8 mouse cellular contexts compared by ENCODE assay signal in the genomic region with DNA sequence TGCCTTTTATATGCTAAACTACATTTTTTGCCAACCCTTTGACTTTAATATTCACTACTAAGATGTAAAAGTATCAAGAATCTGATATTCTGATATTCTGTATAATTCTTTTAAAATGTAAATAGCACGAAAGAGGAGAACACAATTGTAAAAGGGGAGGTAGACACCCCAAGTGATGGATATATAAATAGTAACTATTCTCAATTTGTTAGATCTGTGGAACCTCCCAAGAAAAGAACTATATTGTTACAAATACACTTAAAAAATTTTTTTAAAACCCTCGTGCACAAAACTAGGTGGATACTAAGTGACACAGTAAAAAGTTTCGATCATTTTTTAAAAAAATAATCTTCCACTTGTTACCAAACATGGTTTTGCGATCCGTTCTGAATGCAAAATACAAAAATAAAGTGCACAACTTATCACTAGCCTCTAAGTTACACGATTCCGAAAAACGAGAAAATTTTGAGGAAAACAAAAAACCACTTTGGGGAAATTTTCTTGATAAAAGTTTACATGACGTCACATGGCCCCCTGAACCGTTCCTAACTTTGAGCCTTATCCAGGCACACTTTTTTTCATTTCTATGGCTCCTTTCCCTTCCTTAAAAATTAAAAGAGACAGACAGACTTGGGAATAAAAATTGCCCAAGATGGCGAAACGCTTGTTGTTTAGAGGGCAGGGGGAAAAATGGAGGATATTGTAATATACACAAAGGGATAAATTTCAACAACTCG.
A peak's percentile ranks its signal among the peaks of the same experiment; 100 is the strongest.
DNase-seq lines count a peak whose midpoint lies in the region; ATAC-seq and TF ChIP-seq lines count a peak whose summit lies in the region.

No protein-coding gene starts in this region.

- TF ChIP-seq EP300 in CH12.LX (IDR thresholded peaks at IDR 0.05; ENCODE audit: low read length): no peak

- dilution Hi-C loops in CH12.LX (cut with MboI; ENCODE audit: extremely low pct_ligation_motif_present, extremely low pct_unique_long_range_greater_than_20kb, low sequenced_read_pairs): no loop called here

- no peak for ATAC-seq in heart, embryonic 13.5 days (ENCODE audit: extremely low read depth, insufficient number of reproducible peaks, low FRiP score, low TSS enrichment)
- no peak for ATAC-seq in forebrain, embryonic 12.5 days (ENCODE audit: low FRiP score)
- ATAC-seq in liver, embryonic 16.5 days (ENCODE audit: low read depth): no peak

- H3K4me3 ChIP-seq in heart, embryonic 13.5 days: peak overlapping the region; percentile 85
- H3K4me3 ChIP-seq in CH12.LX (replicated peaks in 1 of 3; ENCODE audit: low read depth in 2 of 3, low read length in 2 of 3, poor library complexity in 1 of 3): peak overlapping the region; percentile 66 to 84 (median 79)
- H3K4me3 ChIP-seq in forebrain, embryonic 12.5 days (replicated peaks): peak overlapping the region; percentile 95
- peak overlapping the region; percentile 95 for H3K4me3 ChIP-seq in liver, embryonic 16.5 days (ENCODE audit: low read depth, low read length)

- in situ Hi-C loops in CH12.LX (cut with MboI; ENCODE audit: low pct_ligation_motif_present, low pct_unique_long_range_greater_than_20kb, low sequenced_read_pairs): no loop called here

- peaks cover 40% of the 10 kb centered on the region for H3K4me1 ChIP-seq in heart, embryonic 13.5 days
- H3K4me1 ChIP-seq in CH12.LX (ENCODE audit: control insufficient read depth in 1 of 2, insufficient read depth in 2 of 2): peaks cover 4 to 35% of the 10 kb centered on the region in 2 experiments
- peaks cover 30% of the 10 kb centered on the region for H3K4me1 ChIP-seq in forebrain, embryonic 12.5 days
- peaks cover 15% of the 10 kb centered on the region for H3K4me1 ChIP-seq in liver, embryonic 16.5 days (ENCODE audit: control insufficient read depth, low read depth, low read length)

- H3K27me3 ChIP-seq in heart, embryonic 13.5 days (replicated peaks): no peaks in the 10 kb centered on the region
- no peaks in the 10 kb centered on the region for H3K27me3 ChIP-seq in CH12.LX (replicated peaks)
- no peaks in the 10 kb centered on the region for H3K27me3 ChIP-seq in forebrain, embryonic 12.5 days
- H3K27me3 ChIP-seq in liver, embryonic 16.5 days (ENCODE audit: control insufficient read depth, insufficient read depth, low read depth, low read length): no peaks in the 10 kb centered on the region

- peaks cover 16% of the 10 kb centered on the region for H3K79me2 ChIP-seq in CH12.LX (replicated peaks; ENCODE audit: control insufficient read depth, extremely low read depth, insufficient read depth, poor library complexity, severe bottlenecking)

- no peaks in the 10 kb centered on the region for H3K36me3 ChIP-seq in heart, embryonic 13.5 days
- no peaks in the 10 kb centered on the region for H3K36me3 ChIP-seq in CH12.LX (replicated peaks in 1 of 2; ENCODE audit: control insufficient read depth in 1 of 2, insufficient read depth in 1 of 2, low read length in 1 of 2)
- no peaks in the 10 kb centered on the region for H3K36me3 ChIP-seq in forebrain, embryonic 12.5 days (replicated peaks)
- no peaks in the 10 kb centered on the region for H3K36me3 ChIP-seq in liver, embryonic 16.5 days (ENCODE audit: control insufficient read depth, insufficient read depth)

- no peak for DNase-seq in heart, adult 18-20 months
- peak; percentile 55 for DNase-seq in CH12.LX (ENCODE audit: extremely low read depth)
- no peak for DNase-seq in cerebellum, adult 9-10 months
- no peak for DNase-seq in adrenal gland, postnatal 10 days
- no peak for DNase-seq in layer of hippocampus, postnatal 14 days (ENCODE audit: low spot score in 2 of 2)

- 2% methylated on average over 13 of the region's 13 CpGs for WGBS in heart, embryonic 13.5 days
- WGBS in forebrain, embryonic 12.5 days: 4% methylated on average over 13 of the region's 13 CpGs
- 3% methylated on average over 13 of the region's 13 CpGs for WGBS in liver, embryonic 16.5 days (ENCODE audit: insufficient replicate concordance)

- peak overlapping the region; percentile 77 for H3K4me2 ChIP-seq in heart, embryonic 13.5 days
- H3K4me2 ChIP-seq in CH12.LX (ENCODE audit: insufficient read depth, low read depth, poor library complexity, severe bottlenecking): peak overlapping the region; percentile 50; the same call in 1 of the 2 replicates
- H3K4me2 ChIP-seq in forebrain, embryonic 12.5 days: peak overlapping the region; percentile 59
- H3K4me2 ChIP-seq in liver, embryonic 16.5 days (ENCODE audit: low read depth, low read length): peak overlapping the region; percentile 59

- no peak for TF ChIP-seq POLR2A in CH12.LX (IDR thresholded peaks at IDR 0.05; ENCODE audit: low read depth, low read length)

- H3K9me3 ChIP-seq in heart, embryonic 13.5 days: no peaks in the 10 kb centered on the region
- H3K9me3 ChIP-seq in CH12.LX (replicated peaks; ENCODE audit: low read length): no peaks in the 10 kb centered on the region
- no peaks in the 10 kb centered on the region for H3K9me3 ChIP-seq in forebrain, embryonic 12.5 days
- H3K9me3 ChIP-seq in liver, embryonic 16.5 days (replicated peaks; ENCODE audit: control insufficient read depth, low read length): no peaks in the 10 kb centered on the region

- no peak for TF ChIP-seq RAD21 in CH12.LX (IDR thresholded peaks at IDR 0.05; ENCODE audit: low read depth, low read length)

- H3K27ac ChIP-seq in heart, embryonic 13.5 days (replicated peaks): peak overlapping the region; percentile 99
- peak overlapping the region; percentile 27 for H3K27ac ChIP-seq in CH12.LX (ENCODE audit: insufficient read depth, low read depth)
- H3K27ac ChIP-seq in forebrain, embryonic 12.5 days: peak overlapping the region; percentile 100
- peak overlapping the region; percentile 98 for H3K27ac ChIP-seq in liver, embryonic 16.5 days (ENCODE audit: low read length)

- no peak for TF ChIP-seq CTCF in CH12.LX (conservative IDR thresholded peaks at IDR 0.05 in 1 of 2, IDR thresholded peaks at IDR 0.05 in 1 of 2; ENCODE audit: low read depth in 2 of 2, low read length in 2 of 2)

- peak overlapping the region; percentile 100 for H3K9ac ChIP-seq in heart, embryonic 13.5 days
- peak overlapping the region; percentile 97 for H3K9ac ChIP-seq in CH12.LX (ENCODE audit: insufficient read depth, low read depth)
- peak overlapping the region; percentile 99 for H3K9ac ChIP-seq in forebrain, embryonic 12.5 days
- peak overlapping the region; percentile 99 for H3K9ac ChIP-seq in liver, embryonic 16.5 days (ENCODE audit: low read depth, low read length)

TF ChIP-seq in CH12.LX, 34 proteins besides CTCF, POLR2A, EP300 and RAD21:
- peak; percentile 73; the same call in 1 of the 2 replicates for TF ChIP-seq SIN3A (IDR thresholded peaks at IDR 0.05; ENCODE audit: low read length)
- no peak for TF ChIP-seq UBTF (IDR thresholded peaks at IDR 0.05; ENCODE audit: low read depth, low read length)
- TF ChIP-seq CHD1 (IDR thresholded peaks at IDR 0.05; ENCODE audit: low read depth, low read length): peak; percentile 97
- no peak for TF ChIP-seq RCOR1 (conservative IDR thresholded peaks at IDR 0.05; ENCODE audit: low read depth, low read length)
- TF ChIP-seq USF2 (conservative IDR thresholded peaks at IDR 0.05; ENCODE audit: low read depth, low read length): no peak
- TF ChIP-seq MYC (IDR thresholded peaks at IDR 0.05; ENCODE audit: low read depth, low read length): no peak
- no peak for TF ChIP-seq JUN (IDR thresholded peaks at IDR 0.05; ENCODE audit: insufficient read depth, low read depth, low read length)
- no peak for TF ChIP-seq MAFK (IDR thresholded peaks at IDR 0.05; ENCODE audit: insufficient replicate concordance, low read length)
- no peak for TF ChIP-seq ZC3H11A (IDR thresholded peaks at IDR 0.05; ENCODE audit: low read depth, low read length)
- no peak for TF ChIP-seq NELFE (IDR thresholded peaks at IDR 0.05; ENCODE audit: low read depth, low read length)
- TF ChIP-seq ZNF384 (IDR thresholded peaks at IDR 0.05; ENCODE audit: low read depth, low read length): peak; percentile 37; the same call in 1 of the 2 replicates
- TF ChIP-seq MXI1 (IDR thresholded peaks at IDR 0.05; ENCODE audit: low read depth, low read length): peak; percentile 22; the same call in 1 of the 2 replicates
- peak; percentile 58; the same call in 1 of the 2 replicates for TF ChIP-seq MAZ (IDR thresholded peaks at IDR 0.05; ENCODE audit: low read depth, low read length)
- TF ChIP-seq TCF12 (IDR thresholded peaks at IDR 0.05; ENCODE audit: low read depth, low read length): no peak

Comparison
In these comparisons a context has a peak if more than half of its experiments do, and no peak if none do; other contexts are left out.
1. H3K27ac ChIP-seq: peak in every context shown above with its lines; median percentile 100 in forebrain, embryonic 12.5 days; 99 in heart, embryonic 13.5 days; 98 in liver, embryonic 16.5 days; 27 in CH12.LX.